Mouse (Mus musculus) monocyte, adult 5-6 weeks (primary cell): Measurements from ENCODE around the gene Nck1. TPM values are rescaled to one million over a fixed set of nuclear protein-coding genes. Genes with fewer than 3 reads are reported as not detected.

Experiments
- ATAC-seq: fragments of 153-309, 156-312 bp; replicated peaks from 2 replicates; pipeline ENCODE4 v1.8.0; 2017; ENCODE audit warnings: mild to moderate bottlenecking; ENCODE audit not compliant: low TSS enrichment, insufficient number of reproducible peaks, severe bottlenecking, poor library complexity, low FRiP score
- total RNA-seq: library from RNA; stranded (forward); fragments of 200-1000, 200-491, 200-594 nt; gene quantifications from 3 replicates; pipeline ENCODE4 v1.2.3, GENCODE M21; 2017

Nck1 gene
- total RNA-seq, 1 experiment from 2014 or later = 81.6 TPM

DNA sequence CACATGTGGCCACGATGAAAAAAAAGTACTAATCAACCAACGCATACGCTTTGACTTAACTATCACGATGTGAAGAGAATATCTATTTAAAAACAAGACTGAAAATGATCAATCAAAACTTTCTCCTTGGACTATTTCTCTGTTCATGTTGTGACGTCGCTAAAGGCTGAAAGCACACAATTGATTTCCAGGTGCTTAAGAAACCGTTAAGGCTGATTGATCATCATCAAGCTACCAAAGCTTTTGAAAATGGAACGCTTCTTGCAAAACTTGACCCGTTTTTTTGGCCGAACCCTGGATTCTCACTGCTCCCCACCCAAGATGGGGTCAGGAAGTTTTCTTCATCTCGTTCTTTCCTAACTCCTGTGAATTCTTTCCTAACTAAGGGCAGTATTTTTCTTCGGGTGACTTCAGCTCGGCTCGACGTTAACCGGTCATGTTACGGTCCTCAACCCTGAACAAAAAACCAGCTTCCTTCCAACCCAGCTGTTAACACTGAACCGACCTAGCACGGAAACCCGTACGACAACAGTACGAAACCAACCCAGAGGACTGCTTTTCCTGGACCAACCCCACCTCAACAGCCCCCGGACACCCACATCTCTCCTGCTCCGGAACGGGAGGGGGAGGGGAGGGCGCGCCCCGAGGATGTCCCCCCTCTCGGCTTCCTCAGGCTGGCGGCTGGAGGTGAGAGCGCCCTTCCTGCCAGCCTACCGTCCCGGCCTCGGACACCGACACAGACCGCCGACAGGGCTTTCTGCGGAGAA is 803 bp downstream of the Nck1 start:
- ATAC-seq = peak; percentile 26

DNA sequence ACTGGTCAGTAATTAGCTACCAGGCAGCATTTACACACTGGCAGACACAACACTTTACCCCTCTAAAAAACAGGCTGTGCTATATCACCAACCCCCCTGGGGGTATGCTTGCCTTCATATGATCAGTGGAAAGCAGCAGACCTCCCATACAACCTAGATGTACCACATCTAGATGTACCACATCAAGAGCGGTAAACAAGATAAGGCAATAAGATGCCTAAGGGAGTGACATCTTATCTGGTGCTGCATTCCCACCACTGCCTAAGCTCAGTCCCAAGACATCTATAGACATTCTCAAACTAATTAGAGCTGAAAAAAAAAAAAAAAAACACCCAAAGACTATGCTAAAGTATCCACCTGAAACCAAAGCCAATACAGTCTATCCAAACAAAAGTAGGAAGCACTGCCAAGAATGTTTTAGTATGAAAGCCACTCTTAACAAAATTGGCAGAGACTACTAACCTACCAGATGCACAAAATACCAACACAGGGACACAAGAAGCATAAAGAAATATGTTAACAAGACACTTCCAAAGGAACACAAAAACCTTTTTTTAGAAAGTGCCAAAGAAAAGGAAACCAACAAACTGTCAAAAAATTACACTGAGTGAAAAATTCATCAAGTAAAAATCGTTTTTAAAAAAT is 10.2 kb downstream of the Nck1 start:
- ATAC-seq = no peak

DNA sequence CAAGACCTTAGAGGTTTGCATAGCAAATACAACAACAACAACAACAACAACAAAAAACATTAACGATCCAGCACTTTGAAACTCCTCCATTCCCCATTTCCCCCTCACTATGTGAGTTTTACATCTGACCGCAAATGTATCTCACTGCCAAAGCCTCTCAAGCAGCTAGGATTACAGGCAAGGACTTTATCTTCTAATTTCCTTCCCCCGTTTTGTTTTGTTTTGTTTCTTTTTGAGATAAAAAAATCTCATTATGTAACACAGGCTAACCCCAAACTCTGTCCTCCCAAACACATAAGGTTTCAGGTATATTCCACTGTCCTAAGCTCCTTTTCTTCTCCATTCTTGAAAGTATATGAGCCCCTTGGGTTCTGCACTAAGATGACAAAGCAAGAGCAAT is 11.2 kb downstream of the Nck1 start:
- ATAC-seq = no peak

DNA sequence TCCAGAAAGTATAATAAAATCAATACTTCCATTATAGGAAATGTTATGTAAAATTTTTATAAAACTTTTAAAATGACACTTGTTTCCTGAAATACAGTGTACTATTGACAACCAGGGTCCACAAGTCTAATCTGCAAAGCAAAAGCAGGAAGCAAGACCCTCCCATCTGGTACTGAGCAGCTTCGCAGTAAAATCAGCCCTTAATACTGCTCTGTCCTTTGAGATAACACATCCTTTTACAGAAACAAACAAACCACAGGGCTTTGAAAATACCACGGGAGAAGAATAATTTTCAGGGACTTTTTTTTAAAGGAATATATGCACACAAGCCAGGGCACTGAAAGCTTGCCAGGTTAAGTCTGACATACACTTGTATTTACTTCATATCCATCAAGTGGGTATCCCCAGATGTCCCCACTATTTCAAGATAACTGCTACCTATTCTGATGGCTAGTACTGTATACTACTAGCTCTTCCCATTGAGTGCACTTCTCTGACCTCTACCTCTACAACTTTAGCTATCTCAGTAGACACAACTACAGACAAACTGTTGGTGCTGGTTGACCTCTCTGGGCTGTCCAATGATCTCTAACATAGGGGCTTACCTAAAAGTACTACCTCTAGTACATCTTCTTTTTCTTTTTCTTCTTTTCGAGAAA is 13.0 kb downstream of the Nck1 start:
- ATAC-seq = no peak

DNA sequence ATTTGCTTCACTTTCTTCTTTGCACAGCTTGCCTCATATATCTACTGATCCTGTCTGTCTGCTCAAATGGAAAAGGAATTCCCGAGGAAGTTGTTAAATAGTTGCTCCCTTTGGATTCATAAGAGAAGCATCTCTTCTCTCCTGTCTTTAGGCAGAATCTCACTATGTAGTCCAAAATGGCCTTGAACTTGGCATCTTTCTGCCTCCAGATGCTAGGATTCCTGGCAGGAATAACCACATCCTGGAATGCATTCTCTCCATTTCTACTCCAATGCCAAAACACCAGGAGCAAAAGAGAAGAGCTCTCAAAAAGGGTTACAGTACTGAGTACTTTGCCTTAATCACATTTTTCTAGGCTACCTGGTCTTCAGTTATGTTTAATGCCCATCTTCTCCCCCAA is 14.6 kb downstream of the Nck1 start:
- ATAC-seq = no peak

DNA sequence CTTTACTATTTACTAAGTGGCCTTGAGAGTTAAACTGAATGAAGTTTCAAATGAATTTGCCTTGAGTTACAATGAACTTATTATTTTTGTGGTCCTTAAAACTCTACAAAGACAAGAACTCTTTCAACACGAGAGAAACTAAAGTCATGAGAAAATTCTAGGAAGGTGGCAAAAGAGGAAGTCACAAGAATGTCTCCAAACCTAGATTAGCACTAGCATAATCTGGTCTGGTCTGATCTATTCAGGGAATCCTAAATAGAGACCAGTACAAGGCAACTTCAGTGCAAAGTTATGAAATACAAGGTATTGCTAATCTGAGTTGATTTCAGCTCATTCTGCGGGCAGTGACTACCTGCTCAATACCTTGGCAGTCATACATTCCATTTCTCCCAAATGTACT is 20.7 kb downstream of the Nck1 start:
- ATAC-seq = no peak

DNA sequence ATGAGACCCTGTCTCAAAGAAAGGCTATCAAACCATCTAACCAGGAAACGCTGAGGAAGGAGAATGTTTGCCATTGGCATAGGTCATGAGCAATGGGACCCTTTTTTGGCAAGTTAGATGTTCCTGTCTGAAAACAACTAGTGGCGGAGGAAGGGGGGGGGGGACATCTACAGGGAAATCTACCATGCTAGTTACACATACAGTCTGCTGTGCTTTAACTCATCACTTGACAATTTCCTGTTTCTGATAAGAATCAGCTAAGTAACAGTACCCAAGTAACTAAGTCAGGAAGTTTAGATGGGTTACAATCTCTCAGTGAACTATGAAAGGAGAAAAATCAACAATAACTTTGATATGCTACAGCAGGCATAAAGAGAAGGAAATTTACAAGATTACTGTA is 23.9 kb downstream of the Nck1 start:
- ATAC-seq = no peak

DNA sequence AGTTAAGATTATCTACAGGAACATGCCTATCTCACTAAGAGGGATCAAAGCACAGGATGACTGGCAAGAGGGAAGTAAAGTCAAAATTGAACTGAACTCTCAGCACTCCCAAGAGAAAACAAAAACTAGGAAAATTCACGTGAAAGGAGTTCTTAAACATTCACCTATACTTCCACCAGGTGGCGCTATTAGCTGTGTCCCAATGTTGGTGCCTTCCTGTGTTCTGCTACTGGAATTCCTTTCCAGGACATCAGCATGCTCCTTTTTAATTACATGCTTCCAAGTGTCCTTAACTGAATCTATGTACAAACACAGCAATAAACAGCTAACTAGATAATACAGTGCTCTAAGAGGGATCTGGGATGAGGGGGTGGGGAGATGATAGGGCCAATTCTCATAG is 25.3 kb downstream of the Nck1 start:
- ATAC-seq = no peak

DNA sequence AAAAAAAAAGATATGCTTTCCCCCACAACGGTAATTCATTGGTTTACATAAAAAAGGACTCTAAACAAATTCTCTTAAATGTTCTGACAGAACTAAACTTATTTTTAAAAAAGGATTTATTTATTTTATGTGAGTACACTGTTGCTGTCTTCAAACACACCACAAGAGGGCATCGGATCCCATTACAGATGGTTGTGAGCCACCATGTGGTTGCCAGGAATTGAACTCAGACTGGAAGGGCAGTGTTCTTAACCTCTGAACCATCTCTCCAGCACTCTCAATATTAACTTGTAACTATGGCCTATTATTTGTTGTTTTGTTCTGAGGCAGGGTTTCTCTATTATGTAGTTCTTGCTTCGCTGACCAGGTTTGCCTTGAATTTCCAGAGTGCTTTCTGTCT is 25.9 kb downstream of the Nck1 start:
- ATAC-seq = no peak

DNA sequence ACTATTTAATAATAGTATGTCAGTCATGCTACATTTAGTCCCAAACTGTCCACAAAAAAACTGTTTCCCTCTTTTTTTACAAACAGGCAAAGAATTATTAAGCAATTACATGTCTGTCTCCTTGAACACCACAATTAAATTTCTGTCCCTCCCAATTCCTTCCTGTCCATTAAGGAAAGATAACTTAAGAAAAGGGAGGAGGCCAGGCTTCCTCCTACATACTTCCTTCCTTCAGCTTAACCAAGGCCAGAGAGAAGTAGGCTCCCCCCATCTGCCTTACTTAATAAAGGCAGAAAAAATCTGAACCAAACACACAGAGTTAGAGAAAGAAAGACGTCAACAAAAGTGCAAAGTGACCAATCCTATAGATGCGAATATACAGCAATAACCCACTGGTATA is 38.4 kb downstream of the Nck1 start:
- no peak for ATAC-seq

DNA sequence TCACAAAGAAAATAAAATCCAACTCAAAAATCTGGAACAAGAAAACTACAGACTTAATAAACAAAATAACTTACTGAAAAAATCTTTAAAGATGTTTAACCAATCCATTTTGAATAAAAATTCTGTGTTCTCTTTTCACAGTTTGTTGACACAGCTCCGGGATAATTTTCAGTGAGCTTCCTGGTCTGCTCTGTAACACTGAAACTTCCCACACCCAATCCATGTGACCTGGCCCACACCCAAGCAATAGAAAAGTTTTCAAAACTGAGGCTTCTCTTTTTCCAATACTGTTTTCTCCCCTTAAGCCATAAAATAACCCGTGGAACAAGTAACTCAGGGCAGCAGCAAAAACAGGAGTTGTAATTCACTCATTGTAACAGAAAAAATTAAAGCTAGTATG is 39.3 kb downstream of the Nck1 start:
- ATAC-seq = no peak

DNA sequence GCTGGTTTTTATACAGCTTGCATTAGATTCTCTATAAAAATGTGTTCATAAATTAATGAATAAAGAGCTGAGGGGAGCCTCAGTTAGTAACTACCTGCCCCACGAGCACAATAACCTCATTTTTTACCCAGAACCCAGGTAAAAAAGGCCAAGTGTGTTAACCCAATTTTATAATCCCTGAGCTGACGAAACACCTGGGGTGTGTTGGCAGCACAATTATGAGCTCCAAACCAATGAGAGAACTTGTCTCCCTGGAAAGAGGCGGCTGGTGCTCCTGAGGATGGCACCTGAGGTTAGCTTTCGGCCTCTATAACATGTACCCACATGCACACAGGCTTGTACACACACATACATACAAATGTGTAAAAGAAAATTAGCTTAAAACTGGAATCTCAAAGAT is 40.4 kb downstream of the Nck1 start:
- no peak for ATAC-seq

DNA sequence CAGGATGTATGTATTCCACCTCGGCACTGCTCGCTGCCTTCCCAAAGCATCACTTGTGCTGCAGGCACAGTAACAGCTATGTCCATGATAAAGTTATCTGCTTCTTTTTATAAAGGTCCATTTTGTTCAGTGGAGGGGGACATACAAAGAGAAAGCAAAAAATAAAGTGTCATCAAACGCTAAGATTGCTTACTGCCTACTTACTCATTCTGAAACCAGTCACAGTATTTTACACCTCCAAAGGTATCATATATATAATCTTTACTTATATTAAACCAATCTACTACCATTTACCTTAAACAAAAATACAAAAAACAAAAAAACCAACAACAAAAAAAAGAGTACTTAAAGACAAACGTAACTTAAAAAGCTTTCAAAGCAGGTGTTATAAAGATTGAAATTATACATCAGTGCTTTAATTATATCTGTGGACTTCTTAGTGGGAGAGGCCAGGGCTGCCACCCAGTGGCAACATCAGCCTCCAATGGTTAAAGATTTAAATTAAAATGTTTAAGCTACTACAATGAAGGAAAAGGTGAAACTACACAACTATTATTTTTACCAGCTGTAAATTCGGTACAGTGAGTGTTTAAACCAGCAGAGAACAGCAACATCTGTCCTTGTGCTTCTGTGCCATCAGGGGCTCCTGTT is 52.2 kb downstream of the Nck1 start:
- ATAC-seq = no peak

DNA sequence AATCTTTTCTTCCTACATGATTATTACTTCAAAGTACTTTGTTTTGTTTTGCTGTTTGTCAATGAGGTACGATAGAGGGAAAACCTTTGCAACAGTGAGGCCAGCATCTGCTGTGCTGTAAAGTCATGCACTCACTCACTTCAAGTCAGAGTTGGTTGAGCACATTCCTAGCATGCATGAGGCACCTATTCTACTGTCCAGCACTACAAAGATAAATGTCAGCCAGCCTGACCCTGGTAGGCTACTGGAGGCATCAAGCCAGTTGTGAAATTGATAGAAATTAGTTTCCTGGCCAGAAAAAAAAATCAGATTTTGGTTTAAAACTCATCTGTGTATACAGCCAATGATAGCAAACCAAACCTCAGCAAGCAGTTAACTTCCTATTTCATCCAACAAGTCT is 54.5 kb downstream of the Nck1 start:
- ATAC-seq = no peak

DNA sequence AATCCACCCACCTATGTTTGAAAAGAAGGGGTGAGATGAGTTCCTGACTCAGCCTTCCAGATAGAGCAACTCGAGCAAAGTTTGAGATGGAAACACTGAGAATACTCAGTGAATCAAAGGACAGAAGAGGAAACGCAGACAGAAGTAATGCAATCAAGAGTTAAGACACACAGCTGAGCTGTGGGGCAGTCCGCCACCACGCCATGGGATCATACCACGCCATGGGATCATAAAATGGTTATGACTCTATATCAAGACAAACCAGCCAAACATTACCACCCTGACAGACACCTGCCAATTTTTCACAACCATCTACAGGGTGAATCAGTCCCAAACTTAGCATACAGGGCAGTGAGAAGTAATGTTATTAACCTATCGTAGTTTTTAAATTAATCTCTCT is 57.0 kb downstream of the Nck1 start:
- no peak for ATAC-seq

DNA sequence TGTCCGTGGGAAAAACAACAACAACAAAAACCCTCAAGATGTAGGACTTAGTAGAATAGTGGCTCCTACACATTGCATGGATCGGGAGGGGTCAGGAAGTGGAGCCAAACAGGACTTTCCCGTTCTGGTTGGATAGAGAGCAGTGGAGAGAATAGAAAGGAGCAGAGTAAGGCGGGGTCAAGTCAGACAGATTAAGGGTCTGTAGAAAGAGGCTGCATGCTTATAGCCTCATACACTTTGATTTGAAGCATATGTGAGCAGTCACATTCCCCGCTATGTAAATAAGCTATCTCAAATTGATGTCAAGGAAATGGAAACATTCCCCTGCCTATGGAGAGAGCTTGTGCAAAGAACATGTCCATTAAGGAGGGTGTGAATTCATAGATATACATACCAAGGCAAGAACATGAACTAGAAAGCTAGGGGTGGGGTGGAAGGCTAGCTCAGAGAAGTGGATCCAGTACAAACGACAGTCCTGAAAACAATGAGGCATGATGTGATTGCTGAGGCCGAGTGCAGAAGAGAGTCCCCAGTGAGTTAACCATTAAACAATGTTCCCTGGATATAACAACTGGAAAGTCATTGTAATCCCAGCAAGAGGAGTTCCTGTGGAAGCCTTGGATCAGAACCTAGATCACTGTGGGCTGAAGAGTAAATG is 57.7 kb downstream of the Nck1 start:
- no peak for ATAC-seq

DNA sequence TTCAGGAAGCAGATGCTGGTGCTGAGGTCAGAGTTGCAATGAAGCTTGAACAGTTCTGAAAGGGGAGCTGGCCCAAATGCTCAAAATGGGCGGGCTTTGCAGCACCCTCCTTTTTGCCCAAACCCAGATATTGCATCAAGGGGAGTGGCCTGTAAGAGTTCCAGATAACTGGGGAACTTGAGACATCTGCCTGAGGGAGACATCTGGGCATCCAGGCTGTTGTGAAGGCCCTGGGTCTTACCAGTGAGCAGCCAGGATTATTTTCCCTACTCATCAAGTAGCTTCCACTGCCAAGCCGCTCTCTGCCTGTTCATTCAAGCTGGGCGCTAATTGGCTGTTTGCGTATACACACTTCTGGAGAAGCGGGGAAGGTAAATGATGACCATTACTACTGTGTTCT is 59.5 kb downstream of the Nck1 start, which contains the start of gene Il20rb:
TSS of gene Il20rb (minus strand) at position 358 of the 400 bp plus-strand sequence.
- ATAC-seq = no peak

DNA sequence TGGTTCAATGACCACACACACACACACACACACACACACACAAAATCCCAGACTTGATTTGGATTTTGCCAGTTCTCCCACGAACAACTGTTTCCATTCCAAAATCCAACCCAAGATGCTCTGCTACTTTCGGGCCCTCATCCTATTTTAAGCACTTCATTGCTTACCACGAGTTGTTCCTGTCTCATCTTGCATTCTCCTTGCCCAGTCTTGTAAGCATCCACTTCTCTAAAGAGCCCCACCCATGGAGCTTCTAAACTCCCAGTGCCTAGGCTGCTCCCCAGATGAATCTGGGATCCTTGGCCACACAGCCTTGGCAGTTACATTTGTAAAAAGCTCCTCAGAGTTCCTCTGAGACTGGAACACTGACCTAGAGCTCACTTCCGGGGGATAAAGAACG is 62.6 kb downstream of the Nck1 start:
- ATAC-seq = no peak

DNA sequence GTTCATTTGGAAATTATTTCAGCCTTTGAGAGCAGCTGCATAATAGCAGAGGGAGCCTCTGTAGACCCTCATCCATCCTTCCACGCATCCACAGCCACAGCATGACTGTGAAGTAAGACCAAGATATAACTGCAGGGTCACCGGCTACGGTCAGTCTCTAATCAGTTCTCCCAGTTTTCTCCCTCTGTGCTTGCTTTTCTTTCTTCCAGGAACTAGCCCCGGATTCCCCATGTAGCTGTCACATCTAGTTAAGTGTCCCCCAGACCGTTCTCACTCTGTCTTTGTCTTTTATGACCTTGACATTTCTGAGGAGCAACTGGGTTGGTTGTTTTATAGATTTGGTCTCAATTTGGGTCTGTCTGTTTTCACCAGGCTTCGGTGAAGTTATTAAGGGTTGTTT is 64.3 kb downstream of the Nck1 start:
- no peak for ATAC-seq
